Mouse (Mus musculus): ENCODE data around the gene Cdk5. TPM values are rescaled to one million over a fixed set of nuclear protein-coding genes. Genes with fewer than 3 reads are reported as not detected.
"Not testable (repeated sequence)": the region's sequence is repeated elsewhere in the genome, so short reads cannot be mapped to it uniquely, and the experiment has no call there.

The Cdk5 gene
- total and polyA plus RNA-seq, 2 experiments from 2014 or later = 104 to 168 TPM

DNA sequence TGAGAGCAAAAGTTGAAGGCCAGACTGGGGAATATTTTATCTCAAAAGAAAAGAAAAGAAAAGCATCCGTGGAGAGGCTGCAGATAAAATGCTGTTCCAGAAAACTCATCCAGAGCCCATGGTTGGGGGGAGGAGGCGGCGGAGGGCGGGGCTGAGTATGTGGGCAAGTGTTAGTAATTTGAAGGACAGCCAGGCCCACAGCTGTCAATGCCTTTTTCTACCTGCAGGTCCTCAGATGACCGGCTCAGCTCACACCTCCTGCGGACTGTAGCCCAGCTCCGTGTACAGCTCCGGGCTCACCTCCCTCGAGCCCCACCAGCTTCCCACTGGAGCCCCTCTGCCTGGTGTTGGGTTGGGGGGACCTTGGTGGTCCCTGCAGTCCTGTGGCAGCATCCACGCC lies 23.6 kb downstream of the Cdk5 start:
- ATAC-seq (ENCODE audit: low FRiP score) (no peak), DNase-seq (ENCODE audit: low spot score) (no peak)
- Histone ChIP-seq H3K27me3 (ENCODE audit: insufficient read depth, low read length) (no peaks in the 10 kb centered on the region), H3K36me3 (ENCODE audit: insufficient read depth, low read length) (peaks cover 26% of the 10 kb centered on the region), H3K27ac (ENCODE audit: low read depth, low read length) (no peak overlapping the region), H3K4me3 (ENCODE audit: low read depth, low read length) (no peak overlapping the region), H3K9ac (replicated peaks; ENCODE audit: low read length, poor library complexity, severe bottlenecking) (no peak overlapping the region), H3K4me1 (ENCODE audit: insufficient read depth, low read length) (no peaks in the 10 kb centered on the region), H3K9me3 (ENCODE audit: low read length) (no peaks in the 10 kb centered on the region), H3K4me2 (ENCODE audit: low read depth, low read length, poor library complexity, severe bottlenecking) (no peak overlapping the region)
- TF ChIP-seq CTCF (IDR thresholded peaks at IDR 0.05) = no peak
- WGBS = 90% methylated on average over 10 of the region's 10 CpGs

- peak; percentile 18; the same call in 1 of the 2 replicates for TF ChIP-seq CTCF (IDR thresholded peaks at IDR 0.05)
- H3K27me3 ChIP-seq (ENCODE audit: insufficient read depth, low read length); H3K36me3 ChIP-seq (ENCODE audit: insufficient read depth, low read length); H3K9ac ChIP-seq (replicated peaks; ENCODE audit: low read length, poor library complexity, severe bottlenecking); DNase-seq (ENCODE audit: low spot score); H3K4me3 ChIP-seq (ENCODE audit: low read depth, low read length); H3K9me3 ChIP-seq (ENCODE audit: low read length); H3K27ac ChIP-seq (ENCODE audit: low read depth, low read length); H3K4me1 ChIP-seq (ENCODE audit: insufficient read depth, low read length); H3K4me2 ChIP-seq (ENCODE audit: low read depth, low read length, poor library complexity, severe bottlenecking); ATAC-seq (ENCODE audit: low FRiP score): not testable (repeated sequence)
- WGBS = 91% methylated on average over 6 of the region's 6 CpGs
Measured at GRCm38 (mm10) chr5:24396254-24396653, 27.1 kb downstream of the Cdk5 start.

- peak overlapping the region; percentile 61 for H3K4me2 ChIP-seq (ENCODE audit: low read depth, low read length, poor library complexity, severe bottlenecking)
- no peaks in the 10 kb centered on the region for H3K4me1 ChIP-seq (ENCODE audit: insufficient read depth, low read length)
- H3K36me3 ChIP-seq (ENCODE audit: insufficient read depth, low read length) = no peaks in the 10 kb centered on the region
- DNase-seq (ENCODE audit: low spot score) (peak; percentile 97), ATAC-seq (ENCODE audit: low FRiP score) (peak; percentile 94)
- peak; percentile 83 for TF ChIP-seq CTCF (IDR thresholded peaks at IDR 0.05)
- 0 out of 2 replicates have a peak, but pooled peaks cover 3% of the 10 kb centered on the region for H3K27me3 ChIP-seq (ENCODE audit: insufficient read depth, low read length)
- peak overlapping the region; percentile 50 for H3K4me3 ChIP-seq (ENCODE audit: low read depth, low read length)
- under 1% methylated on average over 36 of the region's 36 CpGs for WGBS
- H3K27ac ChIP-seq (ENCODE audit: low read depth, low read length) = peak overlapping the region; percentile 82
- H3K9me3 ChIP-seq (ENCODE audit: low read length) = no peaks in the 10 kb centered on the region
- H3K9ac ChIP-seq (replicated peaks; ENCODE audit: low read length, poor library complexity, severe bottlenecking) = peak overlapping the region; percentile 58
Measured at GRCm38 (mm10) chr5:24394165-24394894, 29.0 kb downstream of the Cdk5 start.

- Histone ChIP-seq H3K4me1 (ENCODE audit: insufficient read depth, low read length) (no peaks in the 10 kb centered on the region), H3K9me3 (ENCODE audit: low read length) (no peaks in the 10 kb centered on the region)
Measured at GRCm38 (mm10) chr5:24393392-24393997, 29.8 kb downstream of the Cdk5 start, which contains the start of gene Abcb8. Abcb8 (plus strand) TSS chr5:24393663.

DNA sequence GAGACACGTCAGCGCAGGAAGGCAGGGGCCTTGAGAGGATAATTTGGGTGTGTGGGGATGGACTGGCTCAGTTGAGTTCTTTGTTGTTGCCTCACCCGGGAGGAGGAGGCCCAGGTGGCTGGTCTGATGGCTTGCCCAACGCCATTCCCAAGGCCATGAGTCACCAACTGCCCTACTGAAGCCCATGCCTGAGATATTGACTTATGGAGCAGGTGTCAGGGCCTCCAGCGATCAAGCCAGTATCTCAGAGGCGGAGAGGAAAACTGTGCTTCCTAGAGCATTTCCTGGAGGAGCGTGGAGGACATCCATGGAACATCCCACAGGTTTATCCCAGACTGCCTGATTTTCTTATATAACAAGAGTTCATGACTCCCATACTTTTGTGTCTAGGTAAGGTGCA lies 30.6 kb downstream of the Cdk5 start:
- Histone ChIP-seq H3K4me1 (ENCODE audit: insufficient read depth, low read length) (0 out of 2 replicates have a peak, but pooled peaks cover 6% of the 10 kb centered on the region), H3K4me3 (ENCODE audit: low read depth, low read length) (no peak overlapping the region), H3K4me2 (ENCODE audit: low read depth, low read length, poor library complexity, severe bottlenecking) (no peak overlapping the region), H3K9me3 (ENCODE audit: low read length) (no peaks in the 10 kb centered on the region), H3K27ac (ENCODE audit: low read depth, low read length) (no peak overlapping the region), H3K9ac (replicated peaks; ENCODE audit: low read length, poor library complexity, severe bottlenecking) (no peak overlapping the region), H3K27me3 (ENCODE audit: insufficient read depth, low read length) (0 out of 2 replicates have a peak, but pooled peaks cover 3% of the 10 kb centered on the region), H3K36me3 (ENCODE audit: insufficient read depth, low read length) (no peaks in the 10 kb centered on the region)
- ATAC-seq (ENCODE audit: low FRiP score) (no peak), DNase-seq (ENCODE audit: low spot score) (no peak)
- TF ChIP-seq CTCF (IDR thresholded peaks at IDR 0.05) = no peak
- WGBS = 80% methylated on average over 7 of the region's 7 CpGs

More at GRCm38 (mm10) chr5:24393392-24393997, 29.8 kb downstream of the Cdk5 start, which contains the start of gene Abcb8:
- Histone ChIP-seq H3K9ac (replicated peaks; ENCODE audit: low read length, poor library complexity, severe bottlenecking) (peak within 1 kb of the TSS; percentile 58), H3K4me3 (ENCODE audit: low read depth, low read length) (peak within 1 kb of the TSS; percentile 50), H3K27me3 (ENCODE audit: insufficient read depth, low read length) (0 out of 2 replicates have a peak, but pooled peaks cover 3% of the 10 kb centered on the region), H3K4me2 (ENCODE audit: low read depth, low read length, poor library complexity, severe bottlenecking) (peak within 1 kb of the TSS; percentile 61), H3K27ac (ENCODE audit: low read depth, low read length) (peak within 1 kb of the TSS; percentile 82), H3K36me3 (ENCODE audit: insufficient read depth, low read length) (no peaks in the 10 kb centered on the region)
- no peak; the same call in 1 of the 2 replicates for ATAC-seq (ENCODE audit: low FRiP score)
- peak; percentile 84 for DNase-seq (ENCODE audit: low spot score)
- 22% methylated on average over 7 of the region's 7 CpGs for WGBS
- TF ChIP-seq CTCF (IDR thresholded peaks at IDR 0.05) = peak; percentile 85

- H3K4me3 ChIP-seq (ENCODE audit: low read depth, low read length) = no peak within 1 kb of the TSS
- H3K4me1 ChIP-seq (ENCODE audit: insufficient read depth, low read length) = peaks cover 13% of the 10 kb centered on the region
- ATAC-seq (ENCODE audit: low FRiP score) (no peak), DNase-seq (ENCODE audit: low spot score) (no peak)
- WGBS = 78% methylated on average over 7 of the region's 7 CpGs
- H3K9ac ChIP-seq (replicated peaks; ENCODE audit: low read length, poor library complexity, severe bottlenecking) = no peak within 1 kb of the TSS
- H3K27me3 ChIP-seq (ENCODE audit: insufficient read depth, low read length) = 0 out of 2 replicates have a peak, but pooled peaks cover 3% of the 10 kb centered on the region
- H3K36me3 ChIP-seq (ENCODE audit: insufficient read depth, low read length) = no peaks in the 10 kb centered on the region
- H3K4me2 ChIP-seq (ENCODE audit: low read depth, low read length, poor library complexity, severe bottlenecking) = no peak within 1 kb of the TSS
- H3K27ac ChIP-seq (ENCODE audit: low read depth, low read length) = no peak within 1 kb of the TSS
- no peaks in the 10 kb centered on the region for H3K9me3 ChIP-seq (ENCODE audit: low read length)
- TF ChIP-seq CTCF (IDR thresholded peaks at IDR 0.05) = no peak
Measured at GRCm38 (mm10) chr5:24391864-24392263, 31.5 kb downstream of the Cdk5 start, which contains the start of gene Atg9b. Atg9b (minus strand) TSS chr5:24392143.

Measured in midbrain, postnatal 0 days (tissue).